Mouse (Mus musculus) forebrain, embryonic 14.5 days (tissue): ENCODE data around the gene Pusl1. TPM values are rescaled to one million over a fixed set of nuclear protein-coding genes. Genes with fewer than 3 reads are reported as not detected.

Source experiments
- ATAC-seq: fragments of 200-750 bp; cut with Nextera tagmentation; 2 replicates; pipeline ENCODE4 v1.8.0; 2017; ENCODE audit warnings: mild to moderate bottlenecking, moderate library complexity
- DNase-seq: peaks from one replicate; pipeline ENCODE4 v3.0.0-alpha.2; 2015; ENCODE audit warnings: low spot score
- H3K27ac ChIP-seq: fragments of 300-500 bp; sonication (generic); 2 replicates; pipeline ENCODE4 v1.5.1; 2014; ENCODE audit warnings: low read depth, mild to moderate bottlenecking, control low read depth, low read length, moderate library complexity
- H3K27me3 ChIP-seq: fragments of 300-500 bp; sonication (generic); replicated peaks from 2 replicates; pipeline ENCODE4 v1.6.1; 2014; ENCODE audit warnings: low read length, control low read depth, mixed read lengths; ENCODE audit not compliant: control insufficient read depth, insufficient read depth
- H3K36me3 ChIP-seq: fragments of 300-500 bp; sonication (generic); 2 replicates; pipeline ENCODE4 v1.6.1; 2014; ENCODE audit warnings: low read length, control low read depth; ENCODE audit not compliant: control insufficient read depth, insufficient read depth
- H3K4me1 ChIP-seq: fragments of 300-500 bp; sonication (generic); 2 replicates; pipeline ENCODE4 v1.6.1; 2014; ENCODE audit warnings: antibody characterized with exemption, low read length, control low read depth; ENCODE audit not compliant: control insufficient read depth, insufficient read depth
- H3K4me2 ChIP-seq: fragments of 300-500 bp; sonication (generic); 2 replicates; pipeline ENCODE4 v1.6.1; 2014; ENCODE audit warnings: mild to moderate bottlenecking, control low read depth, low read length
- H3K4me3 ChIP-seq: fragments of 300-500 bp; sonication (generic); 2 replicates; pipeline ENCODE4 v1.5.1; 2014; ENCODE audit warnings: low read depth, low read length, control low read depth
- H3K9ac ChIP-seq: fragments of 300-500 bp; sonication (generic); 2 replicates; pipeline ENCODE4 v1.6.1; 2014; ENCODE audit warnings: mild to moderate bottlenecking, low read length, control low read depth, moderate library complexity
- H3K9me3 ChIP-seq: fragments of 300-500 bp; sonication (generic); replicated peaks from 2 replicates; pipeline ENCODE4 v1.6.1; 2016; ENCODE audit warnings: low read length, control low read depth, mixed read lengths; ENCODE audit not compliant: control insufficient read depth
- WGBS: fragments of 180-500 bp; shearing (Covaris S2); extraction: QIAGEN DNeasy Blood & Tissue Kit; methylation state at CpG from one replicate; pipeline ENCODE4 v1.1.7; 2014; 5-methylcytosine and 5-hydroxymethylcytosine counted together
- polyA plus RNA-seq: library from polyadenylated mRNA; unstranded; fragments of >200 nt; fragmentation: Nextera tagmentation; extraction: Ambion mirVana; gene quantifications from 2 replicates; pipeline ENCODE4 v1.2.1, GENCODE M21; 2014

The Pusl1 gene
- polyA plus RNA-seq, 1 experiment from 2014 or later, result 46.5 TPM

- peaks cover 38% of the 10 kb centered on the region for H3K4me1 ChIP-seq
- H3K36me3 ChIP-seq, result peaks cover 45% of the 10 kb centered on the region
- H3K27me3 ChIP-seq, result no peaks in the 10 kb centered on the region
Observed at GRCm38 (mm10) chr4:155892017-155892416, 436 bp upstream of the Pusl1 start.

GRCm38 (mm10) chr4:155891011-155891471, 540 bp downstream of the Pusl1 start:
- H3K4me1 ChIP-seq, result peaks cover 38% of the 10 kb centered on the region
- no peak overlapping the region for H3K27ac ChIP-seq
- H3K4me3 ChIP-seq, result peak overlapping the region; percentile 98
- DNase-seq, result no peak
- peaks cover 45% of the 10 kb centered on the region for H3K36me3 ChIP-seq
- no peaks in the 10 kb centered on the region for H3K27me3 ChIP-seq
- no peak for ATAC-seq
- peak overlapping the region; percentile 97 for H3K4me2 ChIP-seq
- H3K9me3 ChIP-seq, result no peaks in the 10 kb centered on the region
- H3K9ac ChIP-seq, result peak overlapping the region; percentile 95
- under 1% methylated on average over 34 of the region's 34 CpGs for whole genome bisulfite sequencing

More at GRCm38 (mm10) chr4:155892017-155892416, 436 bp upstream of the Pusl1 start:
- WGBS, result 0% methylated on average over 38 of the region's 56 CpGs
- peak overlapping the region; percentile 98 for H3K4me3 ChIP-seq
- H3K27ac ChIP-seq, result peak overlapping the region; percentile 99
- ATAC-seq (peak; percentile 94), DNase-seq (peak; percentile 93)
- H3K9me3 ChIP-seq, result no peaks in the 10 kb centered on the region
- peak overlapping the region; percentile 97 for H3K4me2 ChIP-seq
- H3K9ac ChIP-seq, result peak overlapping the region; percentile 95

GRCm38 (mm10) chr4:155889316-155889715, 2.3 kb downstream of the Pusl1 start:
- Histone ChIP-seq H3K27ac (no peak overlapping the region), H3K4me2 (no peak overlapping the region), H3K4me3 (no peak overlapping the region), H3K27me3 (no peaks in the 10 kb centered on the region), H3K9me3 (no peaks in the 10 kb centered on the region), H3K4me1 (peaks cover 24% of the 10 kb centered on the region), H3K36me3 (peaks cover 55% of the 10 kb centered on the region), H3K9ac (no peak overlapping the region)
- ATAC-seq, result no peak
- 81% methylated on average over 5 of the region's 5 CpGs for WGBS
- DNase-seq, result no peak

- Histone ChIP-seq H3K4me1 (peaks cover 13% of the 10 kb centered on the region), H3K4me2 (no peak overlapping the region), H3K36me3 (peaks cover 58% of the 10 kb centered on the region), H3K9me3 (no peaks in the 10 kb centered on the region), H3K9ac (no peak overlapping the region), H3K4me3 (no peak overlapping the region), H3K27ac (no peak overlapping the region), H3K27me3 (no peaks in the 10 kb centered on the region)
- ATAC-seq, result no peak
- DNase-seq, result no peak
- 96% methylated on average over 9 of the region's 9 CpGs for WGBS
Observed at GRCm38 (mm10) chr4:155888181-155888580, 3.4 kb downstream of the Pusl1 start.

- WGBS, result 90% methylated on average over 10 of the region's 10 CpGs
- H3K36me3 ChIP-seq, result peaks cover 58% of the 10 kb centered on the region
- H3K27me3 ChIP-seq, result no peaks in the 10 kb centered on the region
- H3K9ac ChIP-seq, result no peak overlapping the region
- DNase-seq, result no peak
- H3K27ac ChIP-seq, result no peak overlapping the region
- ATAC-seq, result no peak
- no peaks in the 10 kb centered on the region for H3K9me3 ChIP-seq
- no peak overlapping the region for H3K4me2 ChIP-seq
- no peak overlapping the region for H3K4me3 ChIP-seq
- H3K4me1 ChIP-seq, result peaks cover 10% of the 10 kb centered on the region
Observed at GRCm38 (mm10) chr4:155887674-155888073, 3.9 kb downstream of the Pusl1 start.

GRCm38 (mm10) chr4:155886330-155886729, 5.3 kb downstream of the Pusl1 start:
- Histone ChIP-seq H3K9me3 (no peaks in the 10 kb centered on the region), H3K4me1 (peaks cover 10% of the 10 kb centered on the region), H3K27ac (no peak overlapping the region), H3K9ac (no peak overlapping the region), H3K4me3 (no peak overlapping the region), H3K36me3 (peaks cover 62% of the 10 kb centered on the region), H3K27me3 (no peaks in the 10 kb centered on the region), H3K4me2 (no peak overlapping the region)
- WGBS, result 93% methylated on average over 5 of the region's 5 CpGs
- ATAC-seq (no peak), DNase-seq (no peak)

GRCm38 (mm10) chr4:155883587-155883986, 8.0 kb downstream of the Pusl1 start:
- WGBS, result 91% methylated on average over 3 of the region's 3 CpGs
- no peak overlapping the region for H3K4me3 ChIP-seq
- H3K9me3 ChIP-seq, result no peaks in the 10 kb centered on the region
- no peaks in the 10 kb centered on the region for H3K27me3 ChIP-seq
- H3K27ac ChIP-seq, result no peak overlapping the region
- no peak overlapping the region for H3K4me2 ChIP-seq
- no peak overlapping the region for H3K9ac ChIP-seq
- H3K36me3 ChIP-seq, result peaks cover 59% of the 10 kb centered on the region
- DNase-seq (no peak), ATAC-seq (no peak)
- no peaks in the 10 kb centered on the region for H3K4me1 ChIP-seq

- H3K4me1 ChIP-seq, result peaks cover 12% of the 10 kb centered on the region
- no peaks in the 10 kb centered on the region for H3K27me3 ChIP-seq
- no peak for DNase-seq
- peaks cover 53% of the 10 kb centered on the region for H3K36me3 ChIP-seq
- no peak overlapping the region for H3K9ac ChIP-seq
- H3K27ac ChIP-seq, result no peak overlapping the region
- ATAC-seq, result no peak
- no peak overlapping the region for H3K4me2 ChIP-seq
- no peak overlapping the region for H3K4me3 ChIP-seq
- WGBS, result 95% methylated on average over 7 of the region's 7 CpGs
- no peaks in the 10 kb centered on the region for H3K9me3 ChIP-seq
Observed at GRCm38 (mm10) chr4:155871404-155871803, 20.2 kb downstream of the Pusl1 start.

GRCm38 (mm10) chr4:155869317-155870033, 22.1 kb downstream of the Pusl1 start, which contains the start of the genes Cptp and Ints11:
Gene Cptp (minus strand): TSS chr4:155869440.
Gene Ints11 (plus strand): TSS chr4:155869546.
- no peaks in the 10 kb centered on the region for H3K27me3 ChIP-seq
- peak; percentile 97 for ATAC-seq
- H3K9me3 ChIP-seq, result no peaks in the 10 kb centered on the region
- H3K4me3 ChIP-seq, result peak within 1 kb of the TSS; percentile 72
- peak; percentile 97 for DNase-seq
- H3K9ac ChIP-seq, result peak within 1 kb of the TSS; percentile 87
- H3K36me3 ChIP-seq, result peaks cover 55% of the 10 kb centered on the region
- H3K4me1 ChIP-seq, result peaks cover 12% of the 10 kb centered on the region
- WGBS, result under 1% methylated on average over 63 of the region's 63 CpGs
- H3K4me2 ChIP-seq, result peak within 1 kb of the TSS; percentile 98
- H3K27ac ChIP-seq, result peak within 1 kb of the TSS; percentile 58
